Mouse (Mus musculus): ENCODE measurements around the gene Lcn2.

- TF ChIP-seq GATA1 (IDR thresholded peaks at IDR 0.05; ENCODE audit: low read length) (no peak), TAL1 (IDR thresholded peaks at IDR 0.05; ENCODE audit: low read length) (no peak)
These were observed 26.6 kb downstream of the Lcn2 start for GRCm38 (mm10) chr2:32361437-32361836.
